Comparison of ENCODE assay signal across 8 mouse cellular contexts in genomic region chr3:94953764-94954616, GRCm38 (mm10). TPM values are rescaled to one million over a fixed set of nuclear protein-coding genes. Genes with fewer than 3 reads are reported as not detected.
A peak's percentile ranks its signal among the peaks of the same experiment; 100 is the strongest.
DNase-seq lines count a peak whose midpoint lies in the region; ATAC-seq and TF ChIP-seq lines count a peak whose summit lies in the region.

TSS of gene Rfx5 (plus strand) at chr3:94954075.

- TF ChIP-seq POLR2A in heart, adult 2 months (IDR thresholded peaks at IDR 0.05; ENCODE audit: insufficient read depth, low read depth, low read length): peak; percentile 54

- peak within 1 kb of the TSS; percentile 95 for H3K27ac ChIP-seq in embryonic facial prominence, embryonic 14.5 days (replicated peaks; ENCODE audit: low read depth, low read length)
- H3K27ac ChIP-seq in heart, adult 2 months: peak within 1 kb of the TSS; percentile 87
- H3K27ac ChIP-seq in limb, embryonic 13.5 days: peak within 1 kb of the TSS; percentile 95
- peak within 1 kb of the TSS; percentile 97 for H3K27ac ChIP-seq in midbrain, embryonic 16.5 days (ENCODE audit: low read length)

- H3K27me3 ChIP-seq in embryonic facial prominence, embryonic 14.5 days (replicated peaks; ENCODE audit: control insufficient read depth, insufficient read depth, low read length): no peaks in the 10 kb centered on the region
- H3K27me3 ChIP-seq in heart, adult 2 months (ENCODE audit: control insufficient read depth, insufficient read depth, low read length): no peaks in the 10 kb centered on the region
- no peaks in the 10 kb centered on the region for H3K27me3 ChIP-seq in limb, embryonic 13.5 days
- no peaks in the 10 kb centered on the region for H3K27me3 ChIP-seq in midbrain, embryonic 16.5 days (ENCODE audit: control insufficient read depth, insufficient read depth, low read depth, low read length)

- H3K4me3 ChIP-seq in embryonic facial prominence, embryonic 14.5 days (ENCODE audit: low read depth, low read length): peak within 1 kb of the TSS; percentile 54
- H3K4me3 ChIP-seq in heart, adult 2 months: peak within 1 kb of the TSS; percentile 61
- H3K4me3 ChIP-seq in limb, embryonic 13.5 days: peak within 1 kb of the TSS; percentile 74
- peak within 1 kb of the TSS; percentile 70 for H3K4me3 ChIP-seq in midbrain, embryonic 16.5 days (ENCODE audit: low read depth, low read length)

- peak within 1 kb of the TSS; percentile 87 for H3K9ac ChIP-seq in embryonic facial prominence, embryonic 14.5 days (ENCODE audit: low read depth, low read length)
- peak within 1 kb of the TSS; percentile 57 for H3K9ac ChIP-seq in heart, adult 2 months (ENCODE audit: low read depth, low read length)
- H3K9ac ChIP-seq in limb, embryonic 13.5 days: peak within 1 kb of the TSS; percentile 87
- peak within 1 kb of the TSS; percentile 91 for H3K9ac ChIP-seq in midbrain, embryonic 16.5 days (ENCODE audit: low read depth, low read length)

- H3K79me2 ChIP-seq in heart, adult 2 months (replicated peaks; ENCODE audit: control insufficient read depth, insufficient read depth, low read length): no peaks in the 10 kb centered on the region

- peaks cover 12% of the 10 kb centered on the region for H3K4me1 ChIP-seq in embryonic facial prominence, embryonic 14.5 days (ENCODE audit: control insufficient read depth, insufficient read depth, low read length)
- no peaks in the 10 kb centered on the region for H3K4me1 ChIP-seq in heart, adult 2 months (ENCODE audit: control insufficient read depth, insufficient read depth, low read length)
- peaks cover 23% of the 10 kb centered on the region for H3K4me1 ChIP-seq in limb, embryonic 13.5 days
- H3K4me1 ChIP-seq in midbrain, embryonic 16.5 days (ENCODE audit: control insufficient read depth, insufficient read depth, low read length): peaks cover 14% of the 10 kb centered on the region

- intact Hi-C loops in heart, adult 2 months (cut with DNase I): loop anchor here (1.0 kb wide), 1 partner anchor 20 kb away; the partner anchor contains the start of gene Pi4kb

- 0 out of 2 replicates have a peak, but pooled peaks have one; percentile 9 for TF ChIP-seq CTCF in heart, adult 2 months (IDR thresholded peaks at IDR 0.05)

- WGBS in embryonic facial prominence, embryonic 14.5 days: under 1% methylated on average over 43 of the region's 50 CpGs
- under 1% methylated on average over 50 of the region's 50 CpGs for WGBS in heart, adult 2 months
- WGBS in limb, embryonic 13.5 days: under 1% methylated on average over 50 of the region's 50 CpGs
- under 1% methylated on average over 50 of the region's 50 CpGs for WGBS in midbrain, embryonic 16.5 days

- TF ChIP-seq EP300 in heart, adult 2 months (IDR thresholded peaks at IDR 0.05; ENCODE audit: insufficient read depth, low read depth, low read length): no peak

- H3K4me2 ChIP-seq in embryonic facial prominence, embryonic 14.5 days (ENCODE audit: low read depth, low read length): peak within 1 kb of the TSS; percentile 63
- H3K4me2 ChIP-seq in limb, embryonic 13.5 days (replicated peaks): peak within 1 kb of the TSS; percentile 62
- H3K4me2 ChIP-seq in midbrain, embryonic 16.5 days (ENCODE audit: low read length): peak within 1 kb of the TSS; percentile 63

- H3K36me3 ChIP-seq in embryonic facial prominence, embryonic 14.5 days (ENCODE audit: control insufficient read depth, insufficient read depth, low read length): peaks cover 36% of the 10 kb centered on the region
- H3K36me3 ChIP-seq in heart, adult 2 months (ENCODE audit: control insufficient read depth, insufficient read depth, low read length): no peaks in the 10 kb centered on the region
- H3K36me3 ChIP-seq in limb, embryonic 13.5 days: peaks cover 46% of the 10 kb centered on the region
- H3K36me3 ChIP-seq in midbrain, embryonic 16.5 days (ENCODE audit: control insufficient read depth, insufficient read depth, low read length): peaks cover 19% of the 10 kb centered on the region

- ATAC-seq in embryonic facial prominence, embryonic 14.5 days (ENCODE audit: low read depth): peak; percentile 98
- ATAC-seq in limb, embryonic 13.5 days (ENCODE audit: low FRiP score, low read depth): peak; percentile 97
- peak; percentile 97 for ATAC-seq in midbrain, embryonic 16.5 days

- DNase-seq in 3T3-L1 (ENCODE audit: low read depth, low spot score): peak; percentile 99
- peak; percentile 64 to 75 for DNase-seq in adrenal gland, postnatal 4 days (ENCODE audit: low spot score in 2 of 2)
- peak; percentile 99 for DNase-seq in embryonic facial prominence, embryonic 14.5 days (ENCODE audit: low spot score)
- peak; percentile 89 to 94 for DNase-seq in heart, adult 2 months
- peak; percentile 96 to 98 for DNase-seq in kidney, adult 8-10 months
- DNase-seq in spleen, postnatal 10 days (ENCODE audit: low spot score in 2 of 2): peak; percentile 85 to 89

- no peaks in the 10 kb centered on the region for H3K9me3 ChIP-seq in embryonic facial prominence, embryonic 14.5 days (ENCODE audit: control insufficient read depth, low read length)
- no peaks in the 10 kb centered on the region for H3K9me3 ChIP-seq in limb, embryonic 13.5 days
- H3K9me3 ChIP-seq in midbrain, embryonic 16.5 days (replicated peaks; ENCODE audit: control insufficient read depth, low read length, poor library complexity, severe bottlenecking): 0 out of 2 replicates have a peak, but pooled peaks cover 2% of the 10 kb centered on the region

RNA-seq across cellular contexts. Expression of gene Rfx5, which starts in this region (rescaled TPM):
- 10 to 100 TPM; 35.8 to 37.6 TPM for total RNA-seq in adrenal gland, postnatal 4 days (2021)
- polyA plus RNA-seq in embryonic facial prominence, embryonic 14.5 days (2014; fragmentation: Nextera tagmentation; extraction: Ambion mirVana): 10.2 and 12.5 TPM in 2 replicates
- total RNA-seq in heart, adult 2 months (2021): 1 to 10 TPM; 6.6 to 8.0 TPM
- polyA plus RNA-seq in heart, adult 2 months (2012; rRNA removed): 5.6 and 7.1 TPM in 2 replicates
- 8.6 TPM in 2 replicates for polyA plus RNA-seq in limb, embryonic 13.5 days (2015; fragmentation: Nextera tagmentation; extraction: Ambion mirVana)
- 6.2 and 7.5 TPM in 2 replicates for polyA plus RNA-seq in midbrain, embryonic 16.5 days (2015; fragmentation: Nextera tagmentation; extraction: Ambion mirVana)

Comparison
In these comparisons a context has a peak if more than half of its experiments do, and no peak if none do; other contexts are left out.
1. Peak in every context shown above with its lines: DNase-seq, ATAC-seq, H3K4me3 ChIP-seq and H3K27ac ChIP-seq.
2. RNA of gene Rfx5 (total RNA-seq): 35.8 to 37.6 TPM in adrenal gland, postnatal 4 days; 6.6 to 8.0 TPM in heart, adult 2 months; every median in the first group is over 4 times any median in the second.